Mouse (Mus musculus): ENCODE data around the gene Aqp8. TPM values are rescaled to one million over a fixed set of nuclear protein-coding genes. Genes with fewer than 3 reads are reported as not detected.

The Aqp8 gene
- total and polyA plus RNA-seq, 2 experiments from 2014 or later = 0.33 TPM; not detected in 1

- DNase-seq (ENCODE audit: low spot score) (no peak), ATAC-seq (no peak)
- no peak overlapping the region for H3K9ac ChIP-seq (replicated peaks; ENCODE audit: low read length)
- no peak for TF ChIP-seq CTCF (IDR thresholded peaks at IDR 0.05; ENCODE audit: low read depth)
- H3K4me3 ChIP-seq (ENCODE audit: low read length) = no peak overlapping the region
- H3K9me3 ChIP-seq (ENCODE audit: low read length) = no peaks in the 10 kb centered on the region
- WGBS = 55% methylated on average over 7 of the region's 7 CpGs
- no peak overlapping the region for H3K27ac ChIP-seq
- no peaks in the 10 kb centered on the region for H3K27me3 ChIP-seq (ENCODE audit: insufficient read depth, low read length)
- no peaks in the 10 kb centered on the region for H3K4me1 ChIP-seq (ENCODE audit: insufficient read depth, low read length)
- H3K36me3 ChIP-seq (ENCODE audit: insufficient read depth, low read length) = no peaks in the 10 kb centered on the region
- H3K4me2 ChIP-seq (ENCODE audit: low read depth, low read length) = no peak overlapping the region
Measured at GRCm38 (mm10) chr7:123507946-123508345, 45.9 kb downstream of the Aqp8 start.

Other genes with a start within 250 kb of the Aqp8 start
- gene Slc5a11, start 247.5 kb upstream of the Aqp8 start, total RNA-seq (2014; rRNA removed) = 0.21 and 3.1 TPM in 2 replicates
- 0.16 and 0.43 TPM in 2 replicates for gene Slc5a11, start 247.5 kb upstream of the Aqp8 start, polyA plus RNA-seq (2015; fragmentation: Nextera tagmentation; extraction: Ambion mirVana)
- 55.2 and 64.5 TPM in 2 replicates for gene Lcmt1, start 92.5 kb upstream of the Aqp8 start, total RNA-seq (2014; rRNA removed)
- gene Lcmt1, start 92.5 kb upstream of the Aqp8 start, polyA plus RNA-seq (2015; fragmentation: Nextera tagmentation; extraction: Ambion mirVana) = 97.4 and 102 TPM in 2 replicates
- gene Arhgap17, start 92.4 kb upstream of the Aqp8 start, total RNA-seq (2014; rRNA removed) = 16.2 and 19.8 TPM in 2 replicates
- gene Arhgap17, start 92.4 kb upstream of the Aqp8 start, polyA plus RNA-seq (2015; fragmentation: Nextera tagmentation; extraction: Ambion mirVana) = 6.4 and 7.2 TPM in 2 replicates
- 14.4 and 18.6 TPM in 2 replicates for gene Zkscan2, start 38.2 kb downstream of the Aqp8 start, total RNA-seq (2014; rRNA removed)
- gene Zkscan2, start 38.2 kb downstream of the Aqp8 start, polyA plus RNA-seq (2015; fragmentation: Nextera tagmentation; extraction: Ambion mirVana) = 8.0 and 8.3 TPM in 2 replicates